Mouse (Mus musculus): ENCODE results near the gene Mr1. TPM values are rescaled to one million over a fixed set of nuclear protein-coding genes. Genes with fewer than 3 reads are reported as not detected.

The Mr1 gene
- polyA plus RNA-seq, 1 experiment from 2014 or later: 1.4 TPM

Other genes with a start within 250 kb of the Mr1 start
- 4.4 TPM in 2 replicates for gene Ier5, start 47.2 kb downstream of the Mr1 start, polyA plus RNA-seq (2016; fragmentation: Nextera tagmentation; extraction: Ambion mirVana)
- gene Stx6, start 11.9 kb upstream of the Mr1 start, polyA plus RNA-seq (2016; fragmentation: Nextera tagmentation; extraction: Ambion mirVana): 85.0 and 88.9 TPM in 2 replicates
- 5.3 and 5.7 TPM in 2 replicates for gene BC034090, start 97.6 kb upstream of the Mr1 start, polyA plus RNA-seq (2016; fragmentation: Nextera tagmentation; extraction: Ambion mirVana)

All from embryonic facial prominence, embryonic 10.5 days (tissue).